Mouse (Mus musculus) heart, embryonic 16.5 days (tissue): ENCODE measurements around the gene Gmip. TPM values are rescaled to one million over a fixed set of nuclear protein-coding genes. Genes with fewer than 3 reads are reported as not detected.

ENCODE experiments used
- ATAC-seq: fragments of 200-750 bp; cut with Nextera tagmentation; replicated peaks from 2 replicates; pipeline ENCODE4 v1.8.0; 2017; ENCODE audit warnings: moderate number of reproducible peaks; ENCODE audit not compliant: insufficient read depth, low FRiP score; ENCODE audit errors: extremely low read depth
- H3K27ac ChIP-seq: fragments of 300-500 bp; sonication (generic); 2 replicates; pipeline ENCODE4 v1.5.1; 2014; ENCODE audit warnings: mild to moderate bottlenecking, low read length, control low read depth, moderate library complexity
- H3K27me3 ChIP-seq: fragments of 300-500 bp; sonication (generic); 2 replicates; pipeline ENCODE4 v1.6.1; 2014; ENCODE audit warnings: low read length, mixed read lengths; ENCODE audit not compliant: control insufficient read depth, insufficient read depth
- H3K36me3 ChIP-seq: fragments of 300-500 bp; sonication (generic); 2 replicates; pipeline ENCODE4 v1.6.1; 2014; ENCODE audit not compliant: control insufficient read depth, insufficient read depth
- H3K4me1 ChIP-seq: fragments of 300-500 bp; sonication (generic); 2 replicates; pipeline ENCODE4 v1.6.1; 2014; ENCODE audit warnings: low read length, mixed read lengths; ENCODE audit not compliant: control insufficient read depth, insufficient read depth
- H3K4me2 ChIP-seq: fragments of 300-500 bp; sonication (generic); 2 replicates; pipeline ENCODE4 v1.6.1; 2014; ENCODE audit warnings: low read depth, mild to moderate bottlenecking, control low read depth, low read length
- H3K4me3 ChIP-seq: fragments of 300-500 bp; sonication (generic); 2 replicates; pipeline ENCODE4 v1.5.1; 2014; ENCODE audit warnings: mild to moderate bottlenecking, control low read depth, low read length
- H3K9ac ChIP-seq: fragments of 300-500 bp; sonication (generic); 2 replicates; pipeline ENCODE4 v1.6.1; 2014; ENCODE audit warnings: low read length, control low read depth
- H3K9me3 ChIP-seq: fragments of 300-500 bp; sonication (generic); replicated peaks from 2 replicates; pipeline ENCODE4 v1.6.1; 2016; ENCODE audit warnings: low read length; ENCODE audit not compliant: control insufficient read depth
- WGBS: fragments of 180-500 bp; shearing (Covaris S2); extraction: QIAGEN DNeasy Blood & Tissue Kit; methylation state at CpG from one replicate; pipeline ENCODE4 v1.1.7; 2014; 5-methylcytosine and 5-hydroxymethylcytosine counted together
- polyA plus RNA-seq: library from polyadenylated mRNA; unstranded; fragments of >200 nt; fragmentation: Nextera tagmentation; extraction: Ambion mirVana; gene quantifications from 2 replicates; pipeline ENCODE4 v1.2.1, GENCODE M21; 2015

Gene Gmip
- polyA plus RNA-seq, 1 experiment from 2014 or later: 9.8 TPM

DNA sequence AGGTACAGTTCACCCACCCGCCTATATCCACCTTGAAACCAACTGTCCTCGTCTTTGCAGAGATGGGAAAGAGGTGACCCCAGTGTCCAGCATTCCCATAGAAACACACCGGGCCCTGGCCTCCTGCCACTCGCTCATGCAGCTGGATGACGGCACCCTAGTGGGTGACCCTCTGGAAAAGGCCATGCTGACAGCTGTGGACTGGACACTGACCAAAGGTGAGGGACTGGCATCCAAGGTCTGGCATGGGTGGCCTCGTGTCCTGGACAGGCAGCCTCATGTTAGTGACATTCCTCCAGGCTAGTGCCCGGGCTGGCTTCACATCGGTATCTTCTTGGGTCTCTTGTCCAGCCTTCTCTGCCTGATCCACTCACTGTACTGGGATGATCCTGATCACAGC lies 9.2 kb upstream of the Gmip start:
- no peak for ATAC-seq
- Histone ChIP-seq H3K4me3 (no peak overlapping the region), H3K4me2 (no peak overlapping the region), H3K27ac (no peak overlapping the region), H3K36me3 (peaks cover 86% of the 10 kb centered on the region), H3K27me3 (no peaks in the 10 kb centered on the region), H3K9ac (no peak overlapping the region), H3K9me3 (no peaks in the 10 kb centered on the region), H3K4me1 (no peaks in the 10 kb centered on the region)
- 86% methylated on average over 8 of the region's 8 CpGs for WGBS

DNA sequence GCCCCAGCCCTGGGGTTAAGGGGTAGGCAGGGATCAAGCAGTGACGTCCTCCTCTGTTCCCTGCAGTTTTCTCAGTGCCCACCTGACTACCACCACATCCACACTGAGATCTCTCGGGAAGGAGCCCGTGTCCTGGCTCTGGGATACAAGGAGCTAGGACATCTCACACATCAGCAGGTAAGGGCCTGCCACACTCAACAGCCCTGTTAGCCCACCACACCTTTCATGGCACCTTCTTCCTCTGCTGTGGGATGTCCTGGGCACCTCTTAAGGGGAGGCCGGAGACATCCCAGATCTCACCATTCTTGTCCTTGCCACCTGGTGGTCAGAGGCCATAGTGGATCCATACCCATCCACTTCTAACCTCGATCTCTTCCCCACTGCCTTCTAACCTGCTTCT lies 8.5 kb upstream of the Gmip start:
- Histone ChIP-seq H3K27ac (no peak overlapping the region), H3K36me3 (peaks cover 83% of the 10 kb centered on the region), H3K4me2 (no peak overlapping the region), H3K4me3 (no peak overlapping the region), H3K4me1 (no peaks in the 10 kb centered on the region), H3K9me3 (no peaks in the 10 kb centered on the region), H3K9ac (no peak overlapping the region), H3K27me3 (no peaks in the 10 kb centered on the region)
- WGBS: 85% methylated on average over 5 of the region's 5 CpGs
- ATAC-seq: no peak

DNA sequence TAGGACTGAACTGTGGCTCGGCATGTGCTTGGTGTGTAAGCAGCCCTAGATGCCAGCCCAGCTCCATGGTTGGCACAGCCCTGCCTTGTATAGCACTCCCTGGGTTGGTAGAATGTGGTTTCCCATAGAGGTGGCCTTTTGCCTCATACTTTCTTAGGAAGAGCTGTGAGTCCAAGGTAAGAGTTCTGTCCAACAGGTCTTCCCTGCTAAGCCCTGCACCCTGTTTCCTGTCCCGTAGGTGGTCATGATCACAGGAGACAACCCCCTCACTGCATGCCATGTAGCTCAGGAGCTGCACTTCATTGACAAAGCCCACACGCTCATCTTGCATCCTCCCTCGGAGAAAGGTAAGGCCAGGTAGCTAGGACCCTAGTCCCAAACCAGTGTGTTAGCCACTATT lies 6.7 kb upstream of the Gmip start:
- H3K27me3 ChIP-seq: no peaks in the 10 kb centered on the region
- H3K36me3 ChIP-seq: peaks cover 90% of the 10 kb centered on the region
- no peak overlapping the region for H3K4me3 ChIP-seq
- 97% methylated on average over 4 of the region's 4 CpGs for WGBS
- H3K9ac ChIP-seq: no peak overlapping the region
- H3K4me1 ChIP-seq: no peaks in the 10 kb centered on the region
- no peak overlapping the region for H3K27ac ChIP-seq
- H3K4me2 ChIP-seq: no peak overlapping the region
- ATAC-seq: no peak
- H3K9me3 ChIP-seq: no peaks in the 10 kb centered on the region

DNA sequence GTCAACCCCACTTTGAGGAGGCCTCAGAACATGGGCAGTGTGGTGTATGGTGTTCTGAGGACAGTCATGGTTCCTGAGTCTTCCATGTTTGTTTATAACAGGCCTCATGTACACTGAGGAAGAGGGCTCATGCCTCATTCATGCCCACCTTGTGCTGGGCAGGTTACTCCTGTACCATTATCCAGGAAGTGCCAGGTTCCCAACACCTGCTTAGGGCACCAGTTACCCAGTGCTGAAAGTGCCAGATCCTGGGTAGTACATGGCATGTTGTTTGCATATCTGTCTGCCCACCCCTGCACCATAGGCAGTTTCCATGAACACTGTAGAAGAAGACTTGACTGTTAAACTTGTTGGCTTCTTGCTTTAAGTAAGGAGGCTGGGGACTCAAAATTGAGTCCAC lies 6.3 kb upstream of the Gmip start:
- H3K4me1 ChIP-seq: no peaks in the 10 kb centered on the region
- no peaks in the 10 kb centered on the region for H3K27me3 ChIP-seq
- H3K9me3 ChIP-seq: no peaks in the 10 kb centered on the region
- H3K36me3 ChIP-seq: peaks cover 89% of the 10 kb centered on the region
- H3K9ac ChIP-seq: no peak overlapping the region
- no peak overlapping the region for H3K4me3 ChIP-seq
- H3K27ac ChIP-seq: no peak overlapping the region
- no peak overlapping the region for H3K4me2 ChIP-seq
- no peak for ATAC-seq

DNA sequence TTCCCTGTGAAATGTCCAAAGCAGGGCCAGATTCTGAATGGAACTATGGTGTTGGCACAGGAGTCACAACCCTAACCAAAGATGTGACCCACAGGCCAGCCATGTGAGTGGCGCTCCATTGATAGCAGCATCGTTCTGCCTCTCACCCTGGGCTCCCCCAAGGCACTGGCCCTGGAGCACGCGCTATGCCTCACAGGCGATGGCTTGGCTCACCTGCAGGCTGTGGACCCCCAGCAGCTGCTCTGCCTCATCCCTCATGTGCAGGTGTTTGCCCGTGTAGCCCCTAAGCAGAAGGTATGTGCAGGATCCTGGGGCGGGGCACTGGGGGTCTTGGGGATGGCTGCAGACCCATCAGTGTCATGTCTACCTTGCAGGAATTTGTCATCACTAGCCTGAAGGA lies 5.1 kb upstream of the Gmip start:
- Histone ChIP-seq H3K4me2 (no peak overlapping the region), H3K9me3 (no peaks in the 10 kb centered on the region), H3K4me3 (no peak overlapping the region), H3K27ac (no peak overlapping the region), H3K36me3 (peaks cover 87% of the 10 kb centered on the region), H3K27me3 (no peaks in the 10 kb centered on the region), H3K9ac (no peak overlapping the region), H3K4me1 (peaks cover 3% of the 10 kb centered on the region)
- 91% methylated on average over 7 of the region's 7 CpGs for WGBS
- ATAC-seq: no peak

- Histone ChIP-seq H3K4me1 (peaks cover 4% of the 10 kb centered on the region), H3K27ac (no peak overlapping the region), H3K36me3 (peaks cover 76% of the 10 kb centered on the region), H3K27me3 (no peaks in the 10 kb centered on the region), H3K4me2 (no peak overlapping the region), H3K9ac (no peak overlapping the region), H3K9me3 (no peaks in the 10 kb centered on the region), H3K4me3 (no peak overlapping the region)
- 88% methylated on average over 6 of the region's 6 CpGs for WGBS
- no peak for ATAC-seq
Measured at GRCm38 (mm10) chr8:69804537-69804936, 3.9 kb upstream of the Gmip start.

DNA sequence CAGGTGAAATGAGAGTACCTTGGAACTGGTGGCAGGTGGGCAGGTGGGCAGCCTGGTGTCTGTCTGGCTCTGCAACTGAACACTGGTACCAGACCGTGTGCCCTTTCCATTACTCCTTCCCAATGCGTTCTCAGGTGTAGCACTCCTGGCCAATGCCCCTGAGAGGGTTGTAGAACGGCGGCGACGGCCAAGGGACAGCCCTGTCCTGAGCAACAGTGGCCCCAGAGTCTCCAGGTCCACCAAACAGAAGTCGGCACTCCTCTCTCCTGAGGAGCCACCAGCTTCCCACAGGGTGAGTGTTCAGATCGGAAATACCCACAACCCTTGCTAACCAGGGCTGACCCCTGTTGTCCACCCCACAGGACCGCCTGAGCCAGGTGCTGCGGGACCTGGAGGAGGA lies 3.4 kb upstream of the Gmip start:
- H3K4me1 ChIP-seq: peaks cover 4% of the 10 kb centered on the region
- 0 out of 2 replicates have a peak, but pooled peaks cover 1% of the 10 kb centered on the region for H3K9me3 ChIP-seq
- H3K27ac ChIP-seq: no peak overlapping the region
- WGBS: 89% methylated on average over 10 of the region's 10 CpGs
- H3K4me3 ChIP-seq: no peak overlapping the region
- H3K27me3 ChIP-seq: no peaks in the 10 kb centered on the region
- H3K36me3 ChIP-seq: peaks cover 71% of the 10 kb centered on the region
- no peak overlapping the region for H3K9ac ChIP-seq
- no peak for ATAC-seq
- H3K4me2 ChIP-seq: no peak overlapping the region

DNA sequence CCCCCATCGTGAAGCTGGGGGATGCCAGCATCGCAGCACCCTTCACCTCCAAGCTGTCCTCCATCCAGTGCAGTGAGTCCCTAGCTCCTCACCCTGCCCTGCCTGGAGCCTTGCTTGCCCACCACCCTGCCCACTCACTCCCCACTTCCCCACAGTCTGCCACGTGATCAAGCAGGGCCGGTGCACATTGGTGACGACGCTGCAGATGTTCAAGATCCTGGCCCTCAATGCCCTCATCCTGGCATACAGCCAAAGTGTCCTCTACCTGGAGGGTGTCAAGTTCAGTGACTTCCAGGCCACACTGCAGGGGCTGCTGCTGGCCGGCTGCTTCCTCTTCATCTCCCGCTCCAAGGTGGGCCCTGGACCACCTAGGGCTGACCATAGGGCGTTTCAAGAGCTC lies 3.0 kb upstream of the Gmip start:
- WGBS: 86% methylated on average over 9 of the region's 9 CpGs
- H3K9ac ChIP-seq: no peak overlapping the region

DNA sequence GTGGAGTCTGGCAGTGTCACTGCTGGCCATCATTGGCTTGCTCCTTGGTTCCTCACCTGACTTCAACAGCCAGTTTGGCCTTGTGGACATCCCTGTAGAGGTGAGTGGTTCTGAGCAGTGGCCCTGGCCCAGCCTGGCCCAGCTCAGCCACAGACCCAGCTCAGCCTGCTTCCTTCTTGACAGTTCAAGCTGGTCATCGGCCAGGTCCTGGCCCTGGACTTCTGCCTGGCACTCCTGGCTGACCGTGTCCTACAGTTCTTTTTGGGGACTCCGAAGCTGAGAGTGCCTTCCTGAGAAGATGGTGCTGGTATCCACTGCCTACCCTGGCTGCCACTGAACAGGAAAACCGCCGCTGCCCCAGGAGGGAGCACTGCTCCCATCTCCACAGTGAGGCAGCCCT lies 1.2 kb upstream of the Gmip start:
- 87% methylated on average over 5 of the region's 5 CpGs for WGBS
- Histone ChIP-seq H3K4me3 (no peak overlapping the region), H3K4me1 (peaks cover 4% of the 10 kb centered on the region), H3K36me3 (peaks cover 57% of the 10 kb centered on the region), H3K4me2 (no peak overlapping the region), H3K9me3 (peaks cover 2% of the 10 kb centered on the region; the same call in 1 of the 2 replicates), H3K27me3 (no peaks in the 10 kb centered on the region), H3K27ac (no peak overlapping the region), H3K9ac (no peak overlapping the region)
- no peak for ATAC-seq

More for the DNA sequence above, 3.0 kb upstream of the Gmip start:
- Histone ChIP-seq H3K4me1 (peaks cover 4% of the 10 kb centered on the region), H3K4me2 (no peak overlapping the region), H3K9me3 (peaks cover 2% of the 10 kb centered on the region; the same call in 1 of the 2 replicates), H3K4me3 (no peak overlapping the region), H3K36me3 (peaks cover 67% of the 10 kb centered on the region), H3K27me3 (no peaks in the 10 kb centered on the region), H3K27ac (no peak overlapping the region)
- no peak for ATAC-seq
